Mouse (Mus musculus) thymus, postnatal 36 days (tissue): ENCODE results near the gene Foxp1.

Source experiments
- DNase-seq, 2 experiments: peaks; one replicate each; pipeline ENCODE4 v3.0.0; 2022; ENCODE audit warnings: mixed read lengths in 2 of 2

Gene Foxp1

GRCm38 (mm10) chr6:99276297-99276653, 246.2 kb downstream of the Foxp1 start:
- DNase-seq, result no peak

- DNase-seq, result peak in 1 of 2 experiments; percentile 31
These were observed 246.9 kb downstream of the Foxp1 start for GRCm38 (mm10) chr6:99275381-99276296.

GRCm38 (mm10) chr6:99274667-99275066, 247.9 kb downstream of the Foxp1 start:
- DNase-seq, result no peak

GRCm38 (mm10) chr6:99274222-99274621, 248.3 kb downstream of the Foxp1 start:
- DNase-seq, result no peak

- DNase-seq, result no peak
These were observed 249.3 kb downstream of the Foxp1 start for GRCm38 (mm10) chr6:99273177-99273576.

GRCm38 (mm10) chr6:99272174-99272573, 250.3 kb downstream of the Foxp1 start:
- DNase-seq, result no peak

GRCm38 (mm10) chr6:99271741-99272140, 250.8 kb downstream of the Foxp1 start:
- no peak for DNase-seq

GRCm38 (mm10) chr6:99269921-99270320, 252.6 kb downstream of the Foxp1 start:
- DNase-seq, result peak; percentile 58 to 70

- DNase-seq, result no peak
These were observed 254.1 kb downstream of the Foxp1 start for GRCm38 (mm10) chr6:99268171-99269061.

- DNase-seq, result peak; percentile 54 to 56
These were observed 256.4 kb downstream of the Foxp1 start for GRCm38 (mm10) chr6:99265945-99266656.

- no peak for DNase-seq
These were observed 257.3 kb downstream of the Foxp1 start for GRCm38 (mm10) chr6:99265173-99265572.

- no peak for DNase-seq
These were observed 258.1 kb downstream of the Foxp1 start for GRCm38 (mm10) chr6:99264192-99265093.

- no peak for DNase-seq
These were observed 258.7 kb downstream of the Foxp1 start for GRCm38 (mm10) chr6:99263886-99264185.

GRCm38 (mm10) chr6:99263061-99263885, 259.2 kb downstream of the Foxp1 start:
- peak; percentile 26 to 28 for DNase-seq

- DNase-seq, result no peak
These were observed 260.8 kb downstream of the Foxp1 start for GRCm38 (mm10) chr6:99261737-99262130.

GRCm38 (mm10) chr6:99260941-99261736, 261.4 kb downstream of the Foxp1 start:
- peak; percentile 33 to 44 for DNase-seq

- no peak for DNase-seq
These were observed 264.2 kb downstream of the Foxp1 start for GRCm38 (mm10) chr6:99258346-99258745.

- no peak for DNase-seq
These were observed 264.8 kb downstream of the Foxp1 start for GRCm38 (mm10) chr6:99257676-99258075.

- no peak for DNase-seq
These were observed 269.2 kb downstream of the Foxp1 start for GRCm38 (mm10) chr6:99253331-99253730.

GRCm38 (mm10) chr6:99252816-99253215, 269.7 kb downstream of the Foxp1 start:
- DNase-seq, result no peak
